Mouse (Mus musculus) neural tube, embryonic 11.5 days (tissue): ENCODE data around the gene Glcci1. TPM values are rescaled to one million over a fixed set of nuclear protein-coding genes. Genes with fewer than 3 reads are reported as not detected.

Experiments used
- ATAC-seq: fragments of 200-750 bp; cut with Nextera tagmentation; 2 replicates; pipeline ENCODE4 v1.8.0; 2017; ENCODE audit warnings: moderate number of reproducible peaks, mild to moderate bottlenecking, moderate TSS enrichment, moderate library complexity; ENCODE audit not compliant: insufficient read depth, low FRiP score, low TSS enrichment
- DNase-seq: peaks from one replicate; pipeline ENCODE4 v3.0.0-alpha.2; 2015; ENCODE audit warnings: low spot score
- H3K27ac ChIP-seq: fragments of 300-500 bp; sonication (generic); 2 replicates; pipeline ENCODE4 v1.5.1; 2014; ENCODE audit warnings: low read depth, mild to moderate bottlenecking, low read length
- H3K27me3 ChIP-seq: fragments of 300-500 bp; sonication (generic); 2 replicates; pipeline ENCODE4 v1.6.1; 2014; ENCODE audit warnings: mild to moderate bottlenecking, low read length, mixed read lengths; ENCODE audit not compliant: control insufficient read depth, insufficient read depth
- H3K36me3 ChIP-seq: fragments of 300-500 bp; sonication (generic); 2 replicates; pipeline ENCODE4 v1.6.1; 2014; ENCODE audit warnings: mild to moderate bottlenecking, low read length, moderate library complexity, mixed read lengths; ENCODE audit not compliant: control insufficient read depth, insufficient read depth
- H3K4me1 ChIP-seq: fragments of 300-500 bp; sonication (generic); 2 replicates; pipeline ENCODE4 v1.6.1; 2014; ENCODE audit warnings: low read length, mixed read lengths; ENCODE audit not compliant: control insufficient read depth, insufficient read depth
- H3K4me2 ChIP-seq: fragments of 300-500 bp; sonication (generic); 2 replicates; pipeline ENCODE4 v1.6.1; 2014; ENCODE audit warnings: low read depth, mild to moderate bottlenecking, moderate library complexity
- H3K4me3 ChIP-seq: fragments of 300-500 bp; sonication (generic); 2 replicates; pipeline ENCODE4 v1.5.1; 2014; ENCODE audit warnings: low read depth, low read length
- H3K9ac ChIP-seq: fragments of 300-500 bp; sonication (generic); 2 replicates; pipeline ENCODE4 v1.6.1; 2014; ENCODE audit warnings: mild to moderate bottlenecking, low read length
- H3K9me3 ChIP-seq: fragments of 300-500 bp; sonication (generic); 2 replicates; pipeline ENCODE4 v1.6.1; 2016; ENCODE audit warnings: low read length; ENCODE audit not compliant: control insufficient read depth
- whole genome bisulfite sequencing: fragments of 180-500 bp; shearing (Covaris S2); extraction: QIAGEN DNeasy Blood & Tissue Kit; methylation state at CpG from one replicate; pipeline ENCODE4 v1.1.7; 2014; 5-methylcytosine and 5-hydroxymethylcytosine counted together
- polyA plus RNA-seq: library from polyadenylated mRNA; unstranded; fragments of >200 nt; fragmentation: Nextera tagmentation; extraction: Ambion mirVana; gene quantifications from 2 replicates; pipeline ENCODE4 v1.2.1, GENCODE M21; 2014

Glcci1 gene
- polyA plus RNA-seq, 1 experiment from 2014 or later = 24.0 TPM

- 0 out of 2 replicates have a peak, but pooled peaks cover 2% of the 10 kb centered on the region for H3K4me1 ChIP-seq
- no peaks in the 10 kb centered on the region for H3K27me3 ChIP-seq
- H3K27ac ChIP-seq = no peak overlapping the region
- ATAC-seq (peak; percentile 60; the same call in 1 of the 2 replicates), DNase-seq (no peak)
- no peak overlapping the region for H3K9ac ChIP-seq
- H3K4me3 ChIP-seq = no peak overlapping the region
- H3K36me3 ChIP-seq = no peaks in the 10 kb centered on the region
- H3K4me2 ChIP-seq = no peak overlapping the region
- WGBS = 60% methylated on average over 2 of the region's 2 CpGs
- no peaks in the 10 kb centered on the region for H3K9me3 ChIP-seq
Measured at GRCm38 (mm10) chr6:8645708-8646107, 136.3 kb downstream of the Glcci1 start.
